Mouse (Mus musculus) embryonic facial prominence, embryonic 10.5 days (tissue): ENCODE data around the gene Adamts18. TPM values are rescaled to one million over a fixed set of nuclear protein-coding genes. Genes with fewer than 3 reads are reported as not detected.

Source experiments
- DNase-seq: peaks from one replicate; pipeline ENCODE4 v3.0.0-alpha.2; 2017; ENCODE audit warnings: low spot score
- H3K27ac ChIP-seq: fragments of 300-500 bp; sonication (generic); replicated peaks from 2 replicates; pipeline ENCODE4 v1.5.1; 2016; ENCODE audit warnings: mild to moderate bottlenecking
- H3K27me3 ChIP-seq: fragments of 300-500 bp; sonication (generic); replicated peaks from 2 replicates; pipeline ENCODE4 v1.6.1; 2016; ENCODE audit warnings: low read depth, mild to moderate bottlenecking; ENCODE audit not compliant: poor library complexity, severe bottlenecking
- H3K36me3 ChIP-seq: fragments of 300-500 bp; sonication (generic); replicated peaks from 2 replicates; pipeline ENCODE4 v1.6.1; 2016; ENCODE audit warnings: mild to moderate bottlenecking, moderate library complexity
- H3K4me1 ChIP-seq: fragments of 300-500 bp; sonication (generic); 2 replicates; pipeline ENCODE4 v1.6.1; 2016
- H3K4me3 ChIP-seq: fragments of 300-500 bp; sonication (generic); 2 replicates; pipeline ENCODE4 v1.5.1; 2016; ENCODE audit warnings: mild to moderate bottlenecking, moderate library complexity
- H3K9me3 ChIP-seq: fragments of 300-500 bp; sonication (generic); 2 replicates; pipeline ENCODE4 v1.6.1; 2016; ENCODE audit warnings: mild to moderate bottlenecking
- WGBS: fragments of 180-500 bp; shearing (Covaris S2); methylation state at CpG from one replicate; pipeline ENCODE4 v1.1.7; 2016; 5-methylcytosine and 5-hydroxymethylcytosine counted together
- polyA plus RNA-seq: library from polyadenylated mRNA; unstranded; fragments of >200 nt; fragmentation: Nextera tagmentation; extraction: Ambion mirVana; gene quantifications from 2 replicates; pipeline ENCODE4 v1.2.1, GENCODE M21; 2016

The Adamts18 gene
- polyA plus RNA-seq: 3.7 and 4.6 TPM in 2 replicates

GRCm38 (mm10) chr8:113848653-113849135 is at the start of gene Adamts18:
Gene Adamts18, minus strand, starts transcription at chr8:113848738.
- Histone ChIP-seq H3K27ac (peak within 1 kb of the TSS; percentile 81), H3K9me3 (peaks cover 4% of the 10 kb centered on the region; the same call in 1 of the 2 replicates), H3K4me1 (peaks cover 35% of the 10 kb centered on the region), H3K36me3 (no peaks in the 10 kb centered on the region), H3K4me3 (peak within 1 kb of the TSS; percentile 78), H3K27me3 (peaks cover 54% of the 10 kb centered on the region)
- under 1% methylated on average over 32 of the region's 32 CpGs for WGBS
- peak; percentile 76 for DNase-seq

- Histone ChIP-seq H3K4me3 (no peak overlapping the region), H3K9me3 (no peaks in the 10 kb centered on the region), H3K36me3 (no peaks in the 10 kb centered on the region), H3K4me1 (no peaks in the 10 kb centered on the region), H3K27ac (no peak overlapping the region), H3K27me3 (no peaks in the 10 kb centered on the region)
- 93% methylated on average over 1 of the region's 1 CpGs for WGBS
- no peak for DNase-seq
Measured at GRCm38 (mm10) chr8:113896446-113896845, 47.9 kb upstream of the Adamts18 start.

DNA sequence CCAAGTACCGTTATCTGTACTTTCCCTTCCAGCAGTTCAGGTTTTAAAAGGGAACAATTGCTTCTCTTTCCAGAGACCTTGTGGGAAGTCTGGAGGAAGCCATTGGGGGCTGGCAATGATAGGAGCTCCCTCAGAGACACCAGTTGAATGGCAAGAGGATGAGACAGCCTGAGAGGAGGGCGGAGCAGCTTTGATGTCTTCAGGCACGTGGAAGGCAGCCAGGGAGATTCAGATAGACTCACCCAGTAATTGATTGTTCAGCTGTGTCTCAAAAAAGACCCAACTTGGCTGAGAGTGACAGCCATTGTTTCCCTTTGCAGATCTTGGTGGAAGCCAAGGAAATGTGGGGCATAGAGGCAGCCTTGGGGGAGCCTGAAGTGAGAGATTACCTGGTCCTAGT is 42.8 kb upstream of the Adamts18 start:
- H3K27ac ChIP-seq: no peak overlapping the region
- WGBS: 47% methylated on average over 3 of the region's 3 CpGs
- H3K9me3 ChIP-seq: no peaks in the 10 kb centered on the region
- H3K27me3 ChIP-seq: no peaks in the 10 kb centered on the region
- no peaks in the 10 kb centered on the region for H3K36me3 ChIP-seq
- H3K4me1 ChIP-seq: no peaks in the 10 kb centered on the region
- no peak overlapping the region for H3K4me3 ChIP-seq
- DNase-seq: no peak

DNA sequence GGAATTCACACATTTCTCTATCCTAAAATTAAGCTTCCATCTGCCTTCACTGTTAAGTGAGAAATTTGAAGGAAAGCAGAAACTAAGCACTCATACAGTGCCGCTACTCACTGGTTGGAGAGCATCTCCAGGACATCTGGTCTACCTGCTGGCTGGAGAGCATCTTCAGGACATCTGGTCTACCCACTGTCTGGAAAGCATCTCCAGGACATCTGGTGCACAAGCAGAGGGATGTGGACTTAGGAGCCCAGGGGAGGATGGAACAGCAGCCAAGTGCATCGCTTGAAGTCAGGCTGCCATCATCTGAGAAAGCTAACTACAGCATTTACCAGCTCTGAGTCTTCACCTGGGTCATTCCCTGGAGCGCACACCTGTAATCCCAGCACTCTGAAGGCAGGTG is 38.0 kb upstream of the Adamts18 start:
- H3K27ac ChIP-seq: no peak overlapping the region
- WGBS: 91% methylated on average over 3 of the region's 3 CpGs

DNA sequence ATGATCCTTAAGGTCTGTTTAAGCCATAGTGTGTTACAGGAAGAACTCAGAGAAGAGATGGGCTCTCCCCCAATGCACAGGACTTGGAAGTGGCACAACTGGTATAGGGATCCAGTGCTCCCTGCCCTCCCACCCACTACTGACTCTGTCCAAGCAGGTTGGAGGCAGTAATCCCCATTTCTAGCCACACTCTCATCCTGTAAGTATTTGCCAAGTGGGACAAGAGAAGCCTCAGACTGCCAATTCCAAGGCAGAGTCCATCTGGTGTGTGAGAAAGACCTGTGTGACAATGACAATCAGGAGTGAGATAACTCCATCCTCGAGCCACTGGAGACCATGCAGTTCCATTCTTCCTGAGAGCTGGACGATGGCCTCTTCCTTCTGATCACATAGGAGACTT is 36.6 kb upstream of the Adamts18 start:
- no peaks in the 10 kb centered on the region for H3K9me3 ChIP-seq
- H3K27ac ChIP-seq: no peak overlapping the region
- H3K27me3 ChIP-seq: peaks cover 5% of the 10 kb centered on the region; the same call in 1 of the 2 replicates
- DNase-seq: no peak
- H3K4me3 ChIP-seq: no peak overlapping the region
- no peaks in the 10 kb centered on the region for H3K36me3 ChIP-seq
- H3K4me1 ChIP-seq: 0 out of 2 replicates have a peak, but pooled peaks cover 5% of the 10 kb centered on the region
- WGBS: 76% methylated on average over 2 of the region's 2 CpGs

More for the DNA sequence above, 38.0 kb upstream of the Adamts18 start:
- no peak for DNase-seq
- H3K4me1 ChIP-seq: 0 out of 2 replicates have a peak, but pooled peaks cover 5% of the 10 kb centered on the region
- peaks cover 5% of the 10 kb centered on the region; the same call in 1 of the 2 replicates for H3K27me3 ChIP-seq
- no peaks in the 10 kb centered on the region for H3K36me3 ChIP-seq
- no peaks in the 10 kb centered on the region for H3K9me3 ChIP-seq
- H3K4me3 ChIP-seq: no peak overlapping the region

- no peak for DNase-seq
- Histone ChIP-seq H3K36me3 (no peaks in the 10 kb centered on the region), H3K9me3 (no peaks in the 10 kb centered on the region), H3K4me1 (0 out of 2 replicates have a peak, but pooled peaks cover 5% of the 10 kb centered on the region), H3K27ac (no peak overlapping the region), H3K4me3 (no peak overlapping the region), H3K27me3 (peaks cover 5% of the 10 kb centered on the region; the same call in 1 of the 2 replicates)
- WGBS: 11% methylated on average over 7 of the region's 7 CpGs
Measured at GRCm38 (mm10) chr8:113883994-113884393, 35.5 kb upstream of the Adamts18 start.

GRCm38 (mm10) chr8:113882558-113882957 is 34.0 kb upstream of the Adamts18 start:
- WGBS: 72% methylated on average over 2 of the region's 2 CpGs

GRCm38 (mm10) chr8:113878411-113879006 is 30.0 kb upstream of the Adamts18 start:
- Histone ChIP-seq H3K4me3 (no peak overlapping the region), H3K9me3 (no peaks in the 10 kb centered on the region), H3K27me3 (no peaks in the 10 kb centered on the region), H3K36me3 (no peaks in the 10 kb centered on the region), H3K27ac (no peak overlapping the region), H3K4me1 (0 out of 2 replicates have a peak, but pooled peaks cover 5% of the 10 kb centered on the region)
- 71% methylated on average over 3 of the region's 3 CpGs for WGBS
- no peak for DNase-seq

More at GRCm38 (mm10) chr8:113882558-113882957, 34.0 kb upstream of the Adamts18 start:
- Histone ChIP-seq H3K36me3 (no peaks in the 10 kb centered on the region), H3K27me3 (peaks cover 5% of the 10 kb centered on the region; the same call in 1 of the 2 replicates), H3K4me3 (no peak overlapping the region), H3K27ac (no peak overlapping the region), H3K9me3 (no peaks in the 10 kb centered on the region), H3K4me1 (0 out of 2 replicates have a peak, but pooled peaks cover 5% of the 10 kb centered on the region)
- no peak for DNase-seq

DNA sequence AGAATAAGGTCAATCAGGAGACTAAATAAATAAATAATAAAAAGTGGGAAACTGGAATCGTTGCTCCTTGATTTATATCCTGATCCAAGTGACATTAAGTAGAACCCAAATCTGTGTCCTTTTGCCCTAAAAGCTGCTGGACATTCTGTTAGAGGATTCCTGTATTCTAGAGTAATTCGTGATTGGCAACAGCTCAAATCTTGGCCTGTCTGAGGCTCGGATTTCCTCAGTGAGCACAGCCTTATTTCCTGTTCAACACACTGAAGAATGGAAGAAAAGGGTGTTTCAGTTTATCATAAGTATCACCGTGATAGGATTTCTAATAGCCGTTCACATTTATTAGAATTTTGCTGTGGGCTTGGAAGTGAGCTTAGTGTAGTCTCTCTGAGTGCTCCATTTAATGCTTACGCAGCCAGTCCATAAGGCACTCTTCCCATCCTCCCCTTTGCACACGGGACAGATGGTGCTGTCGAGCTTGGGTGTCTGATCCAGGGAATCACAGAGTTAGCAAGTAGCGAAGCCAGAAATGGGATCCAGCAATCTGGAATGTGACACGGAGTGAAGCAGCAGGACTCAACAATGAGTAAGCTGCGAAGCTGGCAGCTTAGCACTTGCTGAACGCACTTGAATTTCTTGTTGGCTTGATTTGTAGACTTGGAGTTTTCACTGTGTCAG is 25.0 kb upstream of the Adamts18 start:
- WGBS: 81% methylated on average over 12 of the region's 12 CpGs
- Histone ChIP-seq H3K36me3 (no peaks in the 10 kb centered on the region), H3K4me1 (no peaks in the 10 kb centered on the region), H3K27me3 (no peaks in the 10 kb centered on the region), H3K27ac (no peak overlapping the region), H3K4me3 (no peak overlapping the region), H3K9me3 (no peaks in the 10 kb centered on the region)
- DNase-seq: no peak

DNA sequence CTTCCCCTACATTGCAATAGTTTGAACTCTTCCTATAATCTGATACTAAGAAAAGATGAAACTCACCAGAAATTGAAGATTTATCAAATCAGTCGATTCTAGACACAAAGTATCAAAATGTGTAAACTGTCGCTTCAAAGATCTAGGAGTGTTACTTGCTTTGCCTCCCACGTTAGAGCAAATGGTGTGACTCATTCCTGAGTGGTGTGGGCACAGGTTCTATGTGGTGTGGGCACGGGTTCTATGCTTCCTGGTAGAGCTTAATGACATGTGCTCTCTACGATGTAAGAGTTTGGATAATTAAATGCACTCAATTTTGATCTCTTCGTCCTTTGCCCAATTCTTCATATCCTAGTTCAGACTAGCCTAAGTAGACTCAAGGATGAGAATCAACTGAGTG is 23.9 kb upstream of the Adamts18 start:
- Histone ChIP-seq H3K27ac (no peak overlapping the region), H3K4me1 (no peaks in the 10 kb centered on the region), H3K4me3 (no peak overlapping the region), H3K27me3 (no peaks in the 10 kb centered on the region), H3K36me3 (no peaks in the 10 kb centered on the region), H3K9me3 (no peaks in the 10 kb centered on the region)
- DNase-seq: no peak
- 93% methylated on average over 6 of the region's 6 CpGs for WGBS

- Histone ChIP-seq H3K27me3 (no peaks in the 10 kb centered on the region), H3K9me3 (0 out of 2 replicates have a peak, but pooled peaks cover 3% of the 10 kb centered on the region), H3K4me1 (no peaks in the 10 kb centered on the region), H3K4me3 (no peak overlapping the region), H3K27ac (no peak overlapping the region), H3K36me3 (no peaks in the 10 kb centered on the region)
- DNase-seq: no peak
- 83% methylated on average over 4 of the region's 4 CpGs for WGBS
Measured at GRCm38 (mm10) chr8:113866530-113866929, 18.0 kb upstream of the Adamts18 start.

GRCm38 (mm10) chr8:113865326-113866093 is 17.0 kb upstream of the Adamts18 start:
- no peak overlapping the region for H3K27ac ChIP-seq
- H3K27me3 ChIP-seq: no peaks in the 10 kb centered on the region
- 87% methylated on average over 13 of the region's 13 CpGs for WGBS
- H3K9me3 ChIP-seq: 0 out of 2 replicates have a peak, but pooled peaks cover 3% of the 10 kb centered on the region
- H3K4me3 ChIP-seq: no peak overlapping the region
- DNase-seq: no peak
- H3K36me3 ChIP-seq: no peaks in the 10 kb centered on the region
- H3K4me1 ChIP-seq: no peaks in the 10 kb centered on the region
